Mouse (Mus musculus) embryonic fibroblast, embryonic 13.5 days (primary cell): Measurements from ENCODE around the gene 1700017N19Rik.

Source experiments
- CTCF ChIP-seq: IDR thresholded peaks from 2 replicates; pipeline ENCODE4 v1.5.1; 2011; ENCODE audit warnings: mild to moderate bottlenecking, control low read depth, low read length, moderate library complexity, borderline replicate concordance; ENCODE audit not compliant: insufficient read depth
- POLR2A ChIP-seq: IDR thresholded peaks from 2 replicates; pipeline ENCODE4 v1.6.1; 2011; ENCODE audit warnings: low read depth, mild to moderate bottlenecking, control low read depth, low read length, moderate library complexity

- TF ChIP-seq POLR2A: no peak
- TF ChIP-seq CTCF: no peak
These were observed 29.2 kb downstream of the 1700017N19Rik start for GRCm38 (mm10) chr10:100619474-100619873.
